Mouse (Mus musculus) adipocyte (in vitro differentiated cells): ENCODE measurements around the gene Rgs5.
A peak's percentile ranks its signal among the peaks of the same experiment; 100 is the strongest.

Source experiments
- DNase-seq: peaks from one replicate; pipeline ENCODE4 v3.0.0-alpha.2; 2016; ENCODE audit warnings: low spot score

Rgs5 gene

DNA sequence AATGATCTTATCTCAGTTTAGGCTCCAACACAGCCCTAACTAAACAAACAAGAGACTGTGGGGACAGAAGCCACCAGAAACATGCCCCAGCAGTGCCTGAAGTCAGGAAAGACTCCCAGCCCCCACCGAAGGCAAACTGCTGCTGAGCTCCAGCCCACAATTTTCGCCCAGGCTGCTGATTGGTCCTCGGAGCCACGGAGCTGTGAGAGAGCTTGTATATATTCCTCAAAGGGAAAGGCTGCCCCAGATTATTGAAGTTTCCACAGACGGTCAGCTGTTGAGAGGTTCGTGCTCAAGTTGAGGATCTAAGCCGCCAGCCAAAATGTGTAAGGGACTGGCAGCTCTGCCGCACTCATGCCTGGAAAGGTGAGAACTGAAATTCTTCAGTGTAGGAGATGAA lies at the start of gene Rgs5:
Gene Rgs5 (plus strand): TSS at position 246 of the 400 bp plus-strand sequence.
- no peak for DNase-seq

DNA sequence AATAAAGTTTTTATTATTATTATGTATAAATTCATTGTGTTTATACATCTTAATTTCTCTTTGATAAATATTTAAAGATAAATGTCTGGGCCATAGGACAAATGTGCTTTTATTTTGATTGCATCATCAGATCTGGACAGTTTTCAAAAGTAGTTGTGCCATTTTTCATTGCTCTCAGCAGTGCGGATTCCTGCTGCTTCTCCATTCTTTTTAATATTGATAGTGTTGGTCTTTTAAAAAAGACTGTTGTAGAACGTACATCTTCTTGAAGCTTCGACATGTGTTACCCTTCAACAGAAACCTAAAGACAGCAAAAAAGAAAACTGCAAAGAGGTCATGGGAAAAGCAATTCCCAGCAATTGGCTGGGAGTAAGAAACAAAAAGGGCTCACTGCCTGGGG lies 49.1 kb upstream of the Rgs5 start:
- no peak for DNase-seq

DNA sequence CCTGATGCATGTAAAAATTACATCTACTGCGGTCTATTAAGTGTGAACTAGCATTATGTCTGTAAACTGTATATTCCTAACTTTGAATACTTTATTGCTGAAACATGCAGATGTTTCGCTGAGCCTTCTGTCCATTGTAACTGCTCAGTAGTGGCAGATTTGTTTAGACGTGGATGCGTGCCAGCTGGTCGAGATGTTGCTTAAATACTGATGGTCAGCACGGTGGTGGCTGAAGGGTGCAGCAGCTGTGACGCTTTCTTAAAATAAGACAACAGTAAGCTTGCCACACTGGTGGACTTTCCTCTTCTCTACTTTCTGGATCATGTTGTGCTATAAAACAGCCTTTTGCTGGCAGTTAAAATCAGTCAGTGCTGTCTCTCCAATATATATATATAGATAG lies 25.6 kb upstream of the Rgs5 start:
- no peak for DNase-seq

DNA sequence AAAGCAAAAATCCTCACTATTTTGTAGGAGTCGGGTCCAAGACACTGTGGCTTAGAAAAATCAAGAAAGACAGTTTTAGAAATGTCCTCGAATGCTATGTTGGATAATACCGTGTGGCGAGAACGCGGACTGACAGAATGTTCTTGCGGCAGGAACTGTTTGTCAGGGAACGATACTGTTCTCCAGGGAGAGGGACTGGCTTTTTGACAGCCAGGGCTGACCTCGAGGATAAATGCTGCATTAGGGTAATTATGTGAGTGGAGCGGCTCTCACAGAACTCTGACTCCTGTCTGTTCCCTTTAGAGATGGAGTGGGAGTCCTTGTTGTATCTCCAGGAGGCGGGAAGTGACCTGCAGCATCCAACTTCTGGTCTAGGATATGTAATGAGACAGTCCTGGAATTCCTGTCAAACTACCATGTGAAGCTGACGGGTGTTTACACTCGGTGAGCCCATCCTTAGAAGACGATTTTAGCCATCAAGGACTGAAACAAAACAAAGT lies 18.0 kb upstream of the Rgs5 start:
- DNase-seq = no peak

DNA sequence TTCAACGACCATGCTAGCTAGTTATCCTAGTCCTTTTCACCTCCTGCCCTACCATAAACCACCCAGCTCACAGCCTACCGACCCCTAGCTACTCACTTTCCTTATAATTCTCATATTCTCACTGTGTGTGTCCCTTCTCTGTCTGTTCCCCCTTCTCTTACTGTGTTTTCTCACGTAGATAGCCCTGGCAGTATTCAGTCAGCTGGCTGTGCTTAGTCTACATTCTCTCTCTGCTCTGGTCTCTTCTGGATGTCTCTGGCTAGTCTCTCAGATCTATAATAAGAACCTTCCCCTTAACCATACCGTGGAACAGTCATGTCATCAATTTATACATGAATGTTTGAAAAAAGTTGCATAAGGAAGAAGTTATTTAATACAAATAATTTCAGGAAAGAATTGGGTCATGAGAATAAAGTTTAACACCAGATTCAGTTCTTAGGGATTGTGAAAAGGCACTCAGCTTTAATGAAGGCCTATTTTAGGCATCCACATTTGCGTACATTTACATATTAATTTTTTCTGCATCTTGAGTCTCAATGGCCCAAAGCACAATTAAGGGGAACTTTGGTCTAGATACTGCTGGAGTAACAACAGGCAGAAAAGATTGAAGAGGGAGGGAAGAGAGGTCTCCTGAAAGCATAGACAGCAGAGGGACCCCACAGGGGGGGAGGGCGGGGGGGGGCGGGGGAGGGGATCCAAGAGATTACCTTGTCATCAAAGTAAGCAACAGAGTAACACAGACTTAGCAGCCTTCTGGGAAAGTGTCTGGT lies 10.2 kb upstream of the Rgs5 start:
- no peak for DNase-seq

DNA sequence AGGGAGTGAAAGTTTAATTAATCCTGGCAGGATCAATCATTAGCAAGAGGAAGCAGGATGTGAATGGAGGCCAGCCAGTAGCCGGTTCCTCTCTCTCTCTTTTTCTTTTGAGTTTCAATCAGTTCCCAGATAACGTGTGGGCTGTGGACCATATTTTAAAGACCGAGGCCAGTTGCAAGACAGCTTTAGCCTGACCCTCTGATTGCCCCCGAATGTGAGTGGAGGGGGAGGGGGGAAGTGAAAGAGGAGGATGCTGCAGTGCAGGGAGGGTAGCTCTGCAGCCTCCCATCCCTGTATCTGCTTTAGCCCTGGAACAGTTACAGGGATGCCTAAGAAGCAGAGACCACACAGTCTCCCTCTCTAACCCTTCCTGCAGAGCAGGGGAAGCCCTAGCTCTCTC lies 4.2 kb downstream of the Rgs5 start:
- DNase-seq = no peak

DNA sequence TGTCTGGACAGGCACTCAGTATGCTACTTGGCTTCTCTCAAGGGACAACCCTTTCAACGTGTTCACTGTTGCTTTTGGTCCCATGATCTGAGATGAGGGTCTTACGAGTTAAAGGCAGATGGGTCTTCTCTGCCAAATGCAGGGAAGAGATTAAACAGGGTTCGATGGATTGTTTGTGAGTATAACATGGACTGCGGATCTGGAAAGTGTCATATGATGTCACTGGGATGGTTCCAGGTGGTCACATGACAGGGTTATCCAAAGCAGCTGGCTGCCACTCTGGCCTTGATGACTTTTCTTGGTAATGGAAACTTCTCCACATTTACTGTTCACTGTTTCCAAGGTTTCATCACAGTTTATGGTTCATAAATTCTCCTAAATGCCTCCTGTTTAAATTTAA lies 12.0 kb downstream of the Rgs5 start:
- no peak for DNase-seq

DNA sequence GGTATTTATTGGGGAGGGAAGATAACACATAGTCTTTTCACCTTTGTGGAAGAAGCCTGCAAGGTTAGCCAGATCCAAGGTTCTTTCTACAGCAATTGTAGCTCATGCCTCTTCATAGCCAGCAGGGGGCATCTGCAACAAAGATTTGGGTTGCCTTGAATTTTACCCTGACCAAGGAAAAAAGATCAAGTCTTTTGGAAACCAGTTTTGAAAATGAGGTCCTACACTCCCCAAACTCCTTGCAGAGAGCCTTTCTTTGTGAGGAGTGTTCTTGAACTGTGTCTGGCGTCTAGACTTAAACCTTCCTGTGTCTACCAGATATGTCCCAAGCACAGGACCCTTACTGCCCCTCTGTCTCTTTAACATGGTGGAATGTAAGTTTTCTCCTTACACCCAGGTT lies 15.4 kb downstream of the Rgs5 start:
- peak; percentile 71 for DNase-seq

DNA sequence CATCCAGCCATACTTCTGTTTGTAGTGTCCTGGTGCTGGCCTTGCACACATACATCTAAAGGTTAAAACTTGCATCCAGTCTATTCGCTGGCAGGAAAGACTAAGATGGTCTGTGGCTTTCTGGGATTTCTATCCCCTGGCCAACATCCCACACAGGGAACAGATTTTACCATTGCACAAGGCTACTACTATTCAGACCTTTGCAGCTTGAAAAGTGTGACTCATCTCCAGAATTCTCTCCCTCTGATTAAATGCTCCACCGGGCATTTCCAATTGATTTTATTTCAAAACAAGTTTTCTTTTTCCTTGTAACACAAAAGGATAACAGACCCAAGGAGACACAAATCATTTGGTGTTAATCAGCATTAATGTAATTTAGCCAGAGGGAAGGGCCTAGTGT lies 16.5 kb downstream of the Rgs5 start:
- no peak for DNase-seq

DNA sequence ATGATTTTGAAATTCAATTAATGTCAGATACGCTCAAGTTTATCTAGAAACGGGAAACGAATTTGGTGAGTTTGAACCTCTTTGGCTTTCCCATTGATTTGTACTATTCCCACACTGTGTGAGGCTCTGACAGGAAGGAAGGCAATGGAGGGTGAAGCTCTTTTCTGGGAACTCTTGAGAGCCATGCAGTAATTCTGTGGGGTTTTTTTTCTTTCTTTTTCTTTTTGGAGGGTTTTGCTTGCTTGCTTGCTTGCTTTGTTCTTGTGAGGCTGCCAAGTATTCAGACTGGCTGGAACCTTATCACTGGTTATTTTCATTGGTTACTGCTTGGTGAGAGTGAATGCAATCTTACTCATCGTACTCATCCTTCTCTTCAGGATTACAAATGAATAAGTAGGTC lies 17.0 kb downstream of the Rgs5 start:
- peak; percentile 14 for DNase-seq

DNA sequence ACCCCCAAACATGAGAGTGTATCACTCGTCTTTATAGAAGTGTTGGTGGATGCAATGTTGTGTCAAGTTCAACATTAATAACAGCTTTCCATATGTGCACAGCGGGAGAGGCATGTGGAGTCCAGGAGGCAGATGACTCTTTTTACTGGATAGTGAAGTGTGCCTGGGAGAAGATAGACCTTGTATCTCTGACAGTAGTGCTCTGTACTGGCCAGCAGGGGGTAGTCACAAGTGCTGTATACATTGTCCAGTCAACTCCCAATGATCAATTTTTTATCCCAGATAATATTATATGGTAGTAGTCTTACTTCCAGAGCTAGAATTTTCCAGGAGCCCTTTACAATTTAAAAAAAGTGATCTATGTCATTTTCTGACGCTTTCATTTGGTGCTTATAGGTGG lies 18.8 kb downstream of the Rgs5 start:
- DNase-seq = peak; percentile 12

DNA sequence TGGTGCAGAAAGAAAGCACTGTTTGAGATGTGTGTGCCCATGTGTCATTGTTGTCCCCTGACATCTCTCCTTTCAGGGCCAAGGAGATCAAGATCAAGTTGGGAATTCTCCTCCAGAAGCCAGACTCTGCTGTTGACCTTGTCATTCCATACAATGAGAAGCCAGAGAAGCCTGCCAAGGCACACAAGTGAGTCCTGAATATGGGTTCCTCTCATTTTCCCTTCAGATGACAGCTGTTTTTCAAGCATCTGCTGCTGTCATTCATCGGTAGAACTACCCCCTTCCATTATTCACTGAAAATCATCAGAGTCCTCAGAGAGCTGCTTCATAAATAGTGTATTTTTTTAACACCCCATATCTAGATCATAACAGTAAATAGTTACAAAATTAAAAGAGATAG lies 21.4 kb downstream of the Rgs5 start:
- no peak for DNase-seq

DNA sequence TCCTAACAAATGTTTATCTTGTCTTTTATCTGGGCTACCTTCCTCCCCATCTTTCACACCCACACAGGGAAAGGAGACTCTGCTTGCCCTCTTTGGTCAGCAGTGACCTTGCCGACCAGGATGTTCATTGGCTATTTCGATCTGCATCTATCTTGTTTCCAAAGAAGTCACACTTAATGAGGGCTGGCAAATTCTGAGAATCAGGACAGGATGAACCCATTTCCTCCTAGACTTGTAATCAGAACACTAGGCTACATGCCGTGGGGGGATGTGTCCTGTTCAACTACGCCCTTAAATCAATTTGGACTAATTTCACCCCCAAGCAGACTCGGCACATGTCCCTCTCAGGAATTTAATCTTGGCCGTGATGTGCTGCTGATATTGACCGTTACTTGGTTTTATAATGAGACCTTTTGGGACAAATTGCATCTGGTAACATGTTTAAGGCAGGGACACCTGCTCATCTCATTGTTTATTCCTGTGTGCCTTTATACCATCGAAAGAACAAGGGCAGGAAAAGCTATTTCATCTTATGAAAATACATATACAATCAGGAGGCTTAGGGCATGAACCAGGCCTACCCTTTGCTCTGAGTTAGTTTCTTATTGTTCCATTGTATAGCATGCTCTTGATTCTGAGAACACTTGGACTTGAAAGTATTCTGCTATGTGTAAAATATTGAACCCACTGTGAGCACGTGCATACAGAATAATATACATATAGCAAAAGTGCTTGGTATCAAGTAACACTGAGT lies 25.3 kb downstream of the Rgs5 start:
- no peak for DNase-seq

DNA sequence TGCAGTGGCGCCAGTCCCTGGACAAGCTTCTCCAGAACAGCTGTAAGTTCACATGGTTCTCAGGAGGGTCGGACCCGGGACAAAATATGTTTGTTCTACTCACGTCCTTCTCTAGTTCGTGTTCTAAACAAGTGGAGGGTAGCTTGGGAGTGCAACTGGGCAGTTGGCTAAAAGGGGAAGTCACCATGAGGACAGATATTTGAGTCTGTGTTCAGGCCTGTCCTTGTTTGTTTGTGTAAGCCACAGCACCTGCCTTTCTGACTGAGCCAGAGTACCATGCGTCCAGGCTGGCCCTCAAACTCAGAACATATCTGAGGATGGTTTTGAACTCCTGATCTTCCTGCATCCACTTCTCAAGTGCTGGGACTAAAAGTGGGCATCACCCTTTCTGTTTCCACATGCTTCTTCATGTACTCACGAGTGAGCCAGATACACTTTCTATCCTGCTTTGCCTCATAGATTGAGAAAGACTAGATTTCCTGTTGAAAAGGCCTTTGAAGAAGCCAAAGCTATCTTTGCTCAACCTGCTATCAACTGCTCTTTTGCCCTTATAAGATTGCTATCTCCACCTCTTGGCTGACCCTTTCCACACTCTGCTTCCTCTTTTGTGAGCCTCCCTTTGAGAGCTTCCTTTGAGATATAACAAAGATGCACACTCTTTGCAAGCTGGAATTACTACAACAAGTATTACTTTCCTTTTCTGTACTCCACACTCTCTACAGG lies 27.6 kb downstream of the Rgs5 start:
- DNase-seq = no peak

DNA sequence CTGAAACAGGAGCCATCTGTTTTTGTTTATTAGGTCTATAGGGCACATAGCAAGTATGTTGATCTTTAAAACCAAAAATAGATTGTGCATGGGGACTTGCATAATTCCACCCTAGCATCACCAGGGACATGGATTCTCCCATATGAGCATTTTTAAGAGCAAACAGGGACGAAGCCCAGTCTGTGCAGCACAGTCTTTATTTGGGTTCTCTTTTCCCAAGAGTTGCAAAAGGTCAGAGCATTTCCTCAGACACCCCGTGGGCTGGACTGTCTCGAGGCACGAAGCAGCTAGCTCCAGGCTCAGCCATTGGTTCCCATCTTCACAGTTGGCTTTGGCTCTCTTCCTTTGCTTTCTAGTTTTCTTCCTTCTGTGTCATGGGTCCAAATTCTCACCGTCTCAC lies 30.0 kb downstream of the Rgs5 start:
- DNase-seq = peak; percentile 16

DNA sequence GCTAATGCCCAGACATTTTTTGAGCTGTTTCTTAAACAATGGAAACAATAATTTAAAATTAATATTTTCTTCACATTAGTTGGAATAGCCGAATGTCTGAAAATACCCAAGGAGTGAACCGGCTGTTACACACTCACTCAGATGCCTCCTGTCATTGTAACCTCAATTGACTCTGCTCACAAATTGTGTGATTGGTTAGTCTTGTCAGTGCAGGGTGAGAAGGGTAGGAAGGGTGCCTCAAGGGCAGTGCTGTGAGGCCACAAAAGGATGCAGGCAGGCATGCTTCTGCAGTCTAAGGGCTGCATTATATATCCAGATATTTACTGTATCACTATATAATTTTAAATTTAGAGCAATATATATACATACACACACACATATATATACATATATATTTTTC lies 37.7 kb downstream of the Rgs5 start:
- no peak for DNase-seq

DNA sequence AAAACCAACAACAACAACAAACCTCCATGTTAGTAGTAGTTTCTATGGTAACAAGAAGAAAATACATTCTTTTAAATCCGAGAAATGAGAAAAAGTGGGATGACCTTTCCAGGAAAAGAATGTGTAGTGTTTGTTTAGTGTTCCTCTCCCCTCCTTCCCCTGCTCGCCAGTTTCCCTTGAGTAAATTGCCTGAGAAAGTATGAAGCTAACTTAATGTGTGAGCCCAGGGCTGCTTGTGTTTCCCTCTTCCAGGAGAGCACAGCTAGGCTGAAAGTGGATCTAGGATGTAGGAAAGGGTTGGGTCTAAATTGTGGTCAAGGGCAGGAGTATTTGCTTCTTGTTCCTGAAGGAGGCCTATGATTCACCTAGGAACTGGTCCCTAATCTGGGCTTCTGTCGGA lies 38.2 kb downstream of the Rgs5 start:
- DNase-seq = no peak

DNA sequence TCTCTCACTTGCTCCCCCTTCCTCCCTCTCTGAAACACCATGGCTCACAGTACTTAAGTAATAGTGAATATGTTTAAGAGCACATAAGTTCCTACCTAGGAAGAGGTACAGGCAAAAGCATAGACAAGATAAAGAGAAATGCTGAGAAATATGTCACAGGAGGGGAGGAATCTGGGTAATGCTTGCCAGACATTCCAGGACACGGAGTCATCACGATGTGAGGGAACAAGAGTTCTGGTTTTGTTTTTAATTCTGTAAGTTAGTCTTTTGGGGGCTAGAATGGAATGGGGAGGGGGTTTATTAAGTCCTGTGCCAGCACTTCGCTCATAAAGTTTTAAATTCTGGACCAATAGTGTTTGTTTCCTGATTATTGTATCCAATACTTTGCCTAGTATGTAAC lies 40.1 kb downstream of the Rgs5 start:
- no peak for DNase-seq

DNA sequence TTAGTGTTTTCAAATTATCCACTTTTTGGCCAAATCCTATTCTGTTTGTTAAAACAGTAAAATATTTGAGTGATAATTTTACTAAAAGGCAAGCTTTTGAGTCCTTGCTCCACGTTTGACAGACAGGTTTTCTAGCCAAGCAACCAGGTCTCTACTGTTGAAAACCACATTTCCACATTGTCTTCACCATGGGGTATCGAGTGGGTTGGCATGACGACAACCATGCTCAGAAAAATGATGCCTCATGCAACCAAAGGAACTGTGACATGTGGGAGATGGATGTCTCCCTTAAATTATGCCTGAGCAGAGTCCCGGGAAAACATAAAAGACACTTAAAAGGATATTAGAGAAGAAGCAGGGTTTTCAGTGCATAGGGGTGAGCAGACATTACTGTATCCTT lies 41.9 kb downstream of the Rgs5 start:
- no peak for DNase-seq

DNA sequence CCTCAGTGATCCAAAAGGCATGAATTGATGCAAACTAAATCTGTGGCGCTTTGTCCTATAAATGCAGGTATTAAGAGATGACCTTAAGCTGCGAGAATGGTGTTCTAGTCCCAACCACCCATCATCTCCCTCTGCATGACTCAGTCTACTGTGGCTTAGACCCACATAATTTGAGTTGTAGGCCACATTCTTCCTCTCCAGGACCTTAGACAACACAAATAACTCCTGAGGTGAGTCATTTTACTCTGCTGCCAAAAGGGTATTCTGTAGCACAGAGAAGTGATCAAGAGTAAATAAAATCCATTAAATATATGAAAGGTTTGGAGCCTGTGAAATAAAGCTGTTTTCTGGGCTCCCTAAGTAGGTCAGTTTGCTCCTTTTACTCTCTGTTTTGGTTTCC lies 43.9 kb downstream of the Rgs5 start:
- no peak for DNase-seq

DNA sequence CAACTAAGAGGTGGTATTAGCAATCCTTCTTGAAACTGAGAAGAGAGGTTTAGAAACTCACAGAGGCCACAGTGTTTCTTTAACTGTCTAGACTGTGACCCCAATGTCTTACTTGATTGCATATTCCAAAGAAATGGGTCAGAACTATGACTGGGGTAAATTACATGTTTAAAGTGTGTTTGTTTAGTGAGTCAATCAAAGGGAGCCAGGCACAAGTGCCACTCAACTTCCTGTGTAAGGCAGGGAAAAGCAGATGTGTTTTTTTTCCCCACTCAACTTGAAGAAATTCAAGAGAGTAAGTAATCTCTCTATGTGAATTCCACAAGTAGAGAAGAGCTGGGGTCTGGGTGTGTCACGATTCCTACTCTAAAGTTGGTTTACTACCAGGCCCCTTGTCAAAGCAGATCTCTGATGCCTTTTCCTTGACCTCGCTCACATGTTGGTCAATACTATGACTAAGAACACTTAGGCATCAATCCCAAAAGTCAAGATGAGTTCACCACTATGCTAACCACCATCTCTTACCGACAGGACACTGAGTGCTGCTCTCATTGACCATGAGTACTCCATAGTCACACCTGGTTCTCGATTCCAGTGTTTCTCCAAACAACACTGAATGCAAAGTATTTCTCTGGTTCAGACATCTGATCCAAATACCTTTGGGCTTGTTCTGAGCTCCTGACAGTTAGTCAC lies 49.2 kb downstream of the Rgs5 start:
- DNase-seq = no peak

DNA sequence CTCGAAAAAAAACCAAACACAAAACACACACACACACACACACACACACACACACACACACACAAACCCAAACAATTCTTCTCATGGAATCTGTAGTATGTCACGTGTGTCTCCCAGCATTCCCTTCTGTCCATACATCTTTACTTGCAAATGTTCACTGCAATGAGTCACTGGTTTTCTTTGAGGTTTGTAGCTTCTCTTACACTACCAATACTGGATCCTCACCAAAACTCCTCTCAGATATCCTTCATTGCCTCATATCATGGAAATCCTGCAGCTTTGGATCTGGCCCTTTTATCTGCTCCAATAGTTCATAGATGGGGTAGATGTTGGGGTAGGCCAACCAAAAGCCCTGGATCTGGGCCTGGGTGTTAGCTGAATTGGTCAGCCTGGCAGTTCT lies 66.5 kb downstream of the Rgs5 start:
- DNase-seq = no peak
